Mouse (Mus musculus): ENCODE measurements around the gene Tsn. TPM values are rescaled to one million over a fixed set of nuclear protein-coding genes. Genes with fewer than 3 reads are reported as not detected.

The Tsn gene
- polyA plus RNA-seq, 1 experiment = 92.8 TPM

DNA sequence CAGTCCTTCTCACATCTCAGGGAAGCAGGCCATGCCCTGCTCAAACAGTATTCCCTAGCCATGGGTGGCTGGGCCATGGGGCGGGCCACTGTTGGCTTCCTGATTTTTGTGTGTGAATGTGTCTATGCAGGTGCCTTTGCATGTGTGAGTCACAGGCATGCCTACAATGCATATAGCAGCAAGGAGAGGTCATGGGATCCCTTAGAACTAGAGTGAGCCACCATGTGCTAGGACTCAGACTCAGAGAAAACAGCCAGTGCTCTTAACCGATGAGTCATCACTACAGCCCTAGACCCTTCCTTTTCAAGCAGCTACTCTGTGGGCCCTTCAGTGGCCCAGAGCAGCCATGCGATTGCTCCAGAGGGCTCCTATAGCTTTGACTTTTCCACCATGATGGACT lies 17.3 kb downstream of the Tsn start:
- Histone ChIP-seq H3K79me2 (ENCODE audit: control insufficient read depth, insufficient read depth) (no peaks in the 10 kb centered on the region), H3ac (ENCODE audit: control insufficient read depth, insufficient read length) (no peak overlapping the region), H3K27me3 (ENCODE audit: control insufficient read depth, insufficient read depth, insufficient read length) (no peaks in the 10 kb centered on the region), H3K36me3 (ENCODE audit: control insufficient read depth, insufficient read depth) (no peaks in the 10 kb centered on the region), H3K4me2 (ENCODE audit: low read depth) (no peak overlapping the region), H3K4me3 (no peak overlapping the region)
- TF ChIP-seq REST (IDR thresholded peaks at IDR 0.05; ENCODE audit: insufficient read depth, insufficient read length) (no peak), CEBPB (IDR thresholded peaks at IDR 0.05; ENCODE audit: insufficient read depth, poor library complexity, severe bottlenecking) (no peak), SRF (IDR thresholded peaks at IDR 0.05; ENCODE audit: control insufficient read depth, insufficient read length, low read depth) (no peak), POLR2AphosphoS2 (IDR thresholded peaks at IDR 0.05; ENCODE audit: insufficient read length, low read depth) (no peak), MYOG (IDR thresholded peaks at IDR 0.05; ENCODE audit: control insufficient read depth in 1 of 3, insufficient read depth in 1 of 3, insufficient read length in 2 of 3, low read depth in 2 of 3) (no peak), E2F4 (IDR thresholded peaks at IDR 0.05; ENCODE audit: insufficient read depth) (no peak), TCF12 (IDR thresholded peaks at IDR 0.05; ENCODE audit: insufficient read depth, poor library complexity, severe bottlenecking) (no peak), USF1 (IDR thresholded peaks at IDR 0.05; ENCODE audit: low read depth) (no peak), POLR2A (IDR thresholded peaks at IDR 0.05; ENCODE audit: insufficient read length, low read depth) (no peak), TCF3 (IDR thresholded peaks at IDR 0.05; ENCODE audit: insufficient read length, low read depth) (no peak), MYOD1 (IDR thresholded peaks at IDR 0.05; ENCODE audit: control insufficient read depth in 1 of 3, insufficient read length in 2 of 3, low read depth in 2 of 3) (no peak), MAX (IDR thresholded peaks at IDR 0.05; ENCODE audit: low read depth) (no peak)

DNA sequence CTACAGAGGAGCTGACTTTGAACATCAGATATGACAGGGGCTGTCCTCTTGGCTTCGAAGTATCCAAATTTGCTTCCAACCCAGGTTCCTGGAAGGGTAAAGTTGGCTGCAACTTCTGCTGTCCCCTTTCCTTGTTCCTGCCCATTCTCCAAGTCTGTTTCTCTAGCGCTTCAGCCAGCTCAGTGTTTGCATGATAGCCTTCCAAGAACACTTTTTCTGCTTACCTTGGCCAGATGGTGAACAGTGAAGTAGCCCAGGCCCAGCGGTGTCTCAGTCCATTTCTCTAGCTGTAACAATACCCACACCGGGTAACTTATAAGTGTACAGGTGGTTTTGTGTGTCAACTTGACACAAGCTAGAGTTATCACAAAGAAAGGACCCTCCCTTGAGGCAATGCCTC lies 19.2 kb downstream of the Tsn start:
- Histone ChIP-seq H3K79me2 (ENCODE audit: control insufficient read depth, insufficient read depth) (no peaks in the 10 kb centered on the region), H3ac (ENCODE audit: control insufficient read depth, insufficient read length) (no peak overlapping the region), H3K4me2 (ENCODE audit: low read depth) (no peak overlapping the region), H3K4me3 (no peak overlapping the region), H3K27me3 (ENCODE audit: control insufficient read depth, insufficient read depth, insufficient read length) (no peaks in the 10 kb centered on the region), H3K36me3 (ENCODE audit: control insufficient read depth, insufficient read depth) (no peaks in the 10 kb centered on the region)
- TF ChIP-seq MYOD1 (IDR thresholded peaks at IDR 0.05; ENCODE audit: control insufficient read depth in 1 of 3, insufficient read length in 2 of 3, low read depth in 2 of 3) = no peak
- no peak for TF ChIP-seq SRF (IDR thresholded peaks at IDR 0.05; ENCODE audit: control insufficient read depth, insufficient read length, low read depth)
- TF ChIP-seq POLR2AphosphoS2 (IDR thresholded peaks at IDR 0.05; ENCODE audit: insufficient read length, low read depth) = no peak
- TF ChIP-seq TCF3 (IDR thresholded peaks at IDR 0.05; ENCODE audit: insufficient read length, low read depth) = no peak
- TF ChIP-seq MYOG (IDR thresholded peaks at IDR 0.05; ENCODE audit: control insufficient read depth in 1 of 3, insufficient read depth in 1 of 3, insufficient read length in 2 of 3, low read depth in 2 of 3) = no peak
- TF ChIP-seq E2F4 (IDR thresholded peaks at IDR 0.05; ENCODE audit: insufficient read depth) = no peak
- TF ChIP-seq POLR2A (IDR thresholded peaks at IDR 0.05; ENCODE audit: insufficient read length, low read depth) = no peak
- no peak for TF ChIP-seq CEBPB (IDR thresholded peaks at IDR 0.05; ENCODE audit: insufficient read depth, poor library complexity, severe bottlenecking)
- no peak for TF ChIP-seq REST (IDR thresholded peaks at IDR 0.05; ENCODE audit: insufficient read depth, insufficient read length)
- no peak for TF ChIP-seq TCF12 (IDR thresholded peaks at IDR 0.05; ENCODE audit: insufficient read depth, poor library complexity, severe bottlenecking)
- TF ChIP-seq MAX (IDR thresholded peaks at IDR 0.05; ENCODE audit: low read depth) = no peak
- TF ChIP-seq USF1 (IDR thresholded peaks at IDR 0.05; ENCODE audit: low read depth) = no peak

DNA sequence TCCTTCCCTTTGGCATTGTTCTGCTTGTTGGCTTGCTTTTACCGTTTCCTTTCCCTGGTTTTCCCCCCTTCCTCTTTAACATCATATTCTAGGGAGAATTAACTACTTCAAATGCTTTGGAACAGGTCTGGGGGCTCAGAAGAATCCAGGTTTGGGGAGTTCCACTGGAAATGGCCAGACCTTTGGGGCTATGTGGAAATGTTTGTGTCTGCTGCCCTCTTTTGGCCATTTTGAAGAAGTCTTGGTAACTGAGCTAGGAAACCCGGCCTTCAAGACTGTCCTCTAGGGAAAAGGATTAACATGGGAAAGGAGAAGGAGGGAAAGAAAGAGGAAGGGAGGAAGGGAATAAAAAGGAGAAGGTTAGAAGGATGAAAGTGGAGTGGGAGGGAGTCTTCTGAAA lies 36.4 kb downstream of the Tsn start:
- Histone ChIP-seq H3ac (ENCODE audit: control insufficient read depth, insufficient read length) (no peak overlapping the region), H3K79me2 (ENCODE audit: control insufficient read depth, insufficient read depth) (no peaks in the 10 kb centered on the region), H3K27me3 (ENCODE audit: control insufficient read depth, insufficient read depth, insufficient read length) (no peaks in the 10 kb centered on the region), H3K36me3 (ENCODE audit: control insufficient read depth, insufficient read depth) (no peaks in the 10 kb centered on the region), H3K4me3 (no peak overlapping the region), H3K4me2 (ENCODE audit: low read depth) (no peak overlapping the region)
- TF ChIP-seq CEBPB (IDR thresholded peaks at IDR 0.05; ENCODE audit: insufficient read depth, poor library complexity, severe bottlenecking) = no peak
- no peak for TF ChIP-seq MYOD1 (IDR thresholded peaks at IDR 0.05; ENCODE audit: control insufficient read depth in 1 of 3, insufficient read length in 2 of 3, low read depth in 2 of 3)
- no peak for TF ChIP-seq POLR2A (IDR thresholded peaks at IDR 0.05; ENCODE audit: insufficient read length, low read depth)
- TF ChIP-seq E2F4 (IDR thresholded peaks at IDR 0.05; ENCODE audit: insufficient read depth) = no peak
- no peak for TF ChIP-seq MYOG (IDR thresholded peaks at IDR 0.05; ENCODE audit: control insufficient read depth in 1 of 3, insufficient read depth in 1 of 3, insufficient read length in 2 of 3, low read depth in 2 of 3)
- TF ChIP-seq TCF12 (IDR thresholded peaks at IDR 0.05; ENCODE audit: insufficient read depth, poor library complexity, severe bottlenecking) = no peak
- TF ChIP-seq TCF3 (IDR thresholded peaks at IDR 0.05; ENCODE audit: insufficient read length, low read depth) = no peak
- TF ChIP-seq REST (IDR thresholded peaks at IDR 0.05; ENCODE audit: insufficient read depth, insufficient read length) = no peak
- no peak for TF ChIP-seq USF1 (IDR thresholded peaks at IDR 0.05; ENCODE audit: low read depth)
- no peak for TF ChIP-seq MAX (IDR thresholded peaks at IDR 0.05; ENCODE audit: low read depth)
- no peak for TF ChIP-seq POLR2AphosphoS2 (IDR thresholded peaks at IDR 0.05; ENCODE audit: insufficient read length, low read depth)

DNA sequence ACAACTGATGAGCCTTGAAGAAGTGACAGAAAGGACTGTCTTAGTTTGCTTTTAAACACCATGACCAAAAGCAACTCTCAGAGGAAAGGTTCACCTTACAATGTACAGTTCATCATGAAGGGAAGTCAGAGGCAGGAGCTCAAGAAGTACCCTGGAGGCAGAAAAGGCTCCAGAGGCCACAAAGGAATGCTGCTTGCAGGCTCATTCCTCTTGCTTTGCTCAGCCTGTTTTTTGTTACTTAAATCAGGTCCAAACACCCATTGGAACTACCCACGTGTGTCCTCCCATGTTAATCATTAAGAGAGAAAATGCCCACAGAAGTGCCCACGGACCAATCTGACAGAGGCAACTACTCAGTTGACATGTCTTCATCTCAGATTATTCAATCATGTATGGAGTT lies 59.6 kb downstream of the Tsn start:
- no peaks in the 10 kb centered on the region for H3K79me2 ChIP-seq (ENCODE audit: control insufficient read depth, insufficient read depth)
- no peaks in the 10 kb centered on the region for H3K36me3 ChIP-seq (ENCODE audit: control insufficient read depth, insufficient read depth)
- H3K4me3 ChIP-seq = no peak overlapping the region
- H3K27me3 ChIP-seq (ENCODE audit: control insufficient read depth, insufficient read depth, insufficient read length) = no peaks in the 10 kb centered on the region
- H3ac ChIP-seq (ENCODE audit: control insufficient read depth, insufficient read length) = no peak overlapping the region
- no peak for TF ChIP-seq MYOG (IDR thresholded peaks at IDR 0.05; ENCODE audit: control insufficient read depth in 1 of 3, insufficient read depth in 1 of 3, insufficient read length in 2 of 3, low read depth in 2 of 3)
- TF ChIP-seq E2F4 (IDR thresholded peaks at IDR 0.05; ENCODE audit: insufficient read depth) = no peak
- no peak for TF ChIP-seq SRF (IDR thresholded peaks at IDR 0.05; ENCODE audit: control insufficient read depth, insufficient read length, low read depth)
- TF ChIP-seq CEBPB (IDR thresholded peaks at IDR 0.05; ENCODE audit: insufficient read depth, poor library complexity, severe bottlenecking) = no peak
- no peak for TF ChIP-seq MYOD1 (IDR thresholded peaks at IDR 0.05; ENCODE audit: control insufficient read depth in 1 of 3, insufficient read length in 2 of 3, low read depth in 2 of 3)
- no peak for TF ChIP-seq POLR2A (IDR thresholded peaks at IDR 0.05; ENCODE audit: insufficient read length, low read depth)
- TF ChIP-seq TCF12 (IDR thresholded peaks at IDR 0.05; ENCODE audit: insufficient read depth, poor library complexity, severe bottlenecking) = no peak
- no peak for TF ChIP-seq REST (IDR thresholded peaks at IDR 0.05; ENCODE audit: insufficient read depth, insufficient read length)
- TF ChIP-seq TCF3 (IDR thresholded peaks at IDR 0.05; ENCODE audit: insufficient read length, low read depth) = no peak
- no peak for TF ChIP-seq MAX (IDR thresholded peaks at IDR 0.05; ENCODE audit: low read depth)
- TF ChIP-seq POLR2AphosphoS2 (IDR thresholded peaks at IDR 0.05; ENCODE audit: insufficient read length, low read depth) = no peak
- no peak for TF ChIP-seq USF1 (IDR thresholded peaks at IDR 0.05; ENCODE audit: low read depth)
- H3K4me2 ChIP-seq (ENCODE audit: low read depth) = no peak overlapping the region

Other genes starting within 250 kb of the Tsn start
- not detected for gene Gm29106, start 135.2 kb downstream of the Tsn start, polyA plus RNA-seq (2012; fragmentation: generic; extraction: Trizol)
- gene Nifk, start 10.1 kb upstream of the Tsn start, polyA plus RNA-seq (2012; fragmentation: generic; extraction: Trizol) = 27.0 TPM
- gene Clasp1, start 77.3 kb upstream of the Tsn start, polyA plus RNA-seq (2012; fragmentation: generic; extraction: Trizol) = 31.1 TPM

Measured in myocyte (in vitro differentiated cells).